Mouse (Mus musculus) forebrain, embryonic 16.5 days (tissue): ENCODE results near the gene Pfkl. TPM values are rescaled to one million over a fixed set of nuclear protein-coding genes. Genes with fewer than 3 reads are reported as not detected.
A peak's percentile ranks its signal among the peaks of the same experiment; 100 is the strongest.

Experiments
- ATAC-seq: fragments of 200-750 bp; cut with Nextera tagmentation; 2 replicates; pipeline ENCODE4 v1.8.0; 2017; ENCODE audit warnings: mild to moderate bottlenecking, moderate library complexity
- H3K27ac ChIP-seq: fragments of 300-500 bp; sonication (generic); 2 replicates; pipeline ENCODE4 v1.5.1; 2014; ENCODE audit warnings: low read length, control low read depth
- H3K27me3 ChIP-seq: fragments of 300-500 bp; sonication (generic); replicated peaks from 2 replicates; pipeline ENCODE4 v1.6.1; 2014; ENCODE audit warnings: low read length; ENCODE audit not compliant: control insufficient read depth, insufficient read depth
- H3K36me3 ChIP-seq: fragments of 300-500 bp; sonication (generic); 2 replicates; pipeline ENCODE4 v1.6.1; 2014; ENCODE audit not compliant: control insufficient read depth, insufficient read depth
- H3K4me1 ChIP-seq: fragments of 300-500 bp; sonication (generic); replicated peaks from 2 replicates; pipeline ENCODE4 v1.6.1; 2014; ENCODE audit warnings: low read length; ENCODE audit not compliant: control insufficient read depth, insufficient read depth
- H3K4me2 ChIP-seq: fragments of 300-500 bp; sonication (generic); 2 replicates; pipeline ENCODE4 v1.6.1; 2014; ENCODE audit warnings: mild to moderate bottlenecking, low read length, control low read depth
- H3K4me3 ChIP-seq: fragments of 300-500 bp; sonication (generic); replicated peaks from 2 replicates; pipeline ENCODE4 v1.5.1; 2014; ENCODE audit warnings: mild to moderate bottlenecking, low read length, control low read depth
- H3K9ac ChIP-seq: fragments of 300-500 bp; sonication (generic); replicated peaks from 2 replicates; pipeline ENCODE4 v1.6.1; 2014; ENCODE audit warnings: low read depth, low read length, control low read depth
- H3K9me3 ChIP-seq: fragments of 300-500 bp; sonication (generic); 2 replicates; pipeline ENCODE4 v1.6.1; 2016; ENCODE audit warnings: low read length; ENCODE audit not compliant: control insufficient read depth
- WGBS: fragments of 180-500 bp; shearing (Covaris S2); extraction: QIAGEN DNeasy Blood & Tissue Kit; methylation state at CpG from one replicate; pipeline ENCODE4 v1.1.7; 2014; 5-methylcytosine and 5-hydroxymethylcytosine counted together
- polyA plus RNA-seq: library from polyadenylated mRNA; unstranded; fragments of >200 nt; fragmentation: Nextera tagmentation; extraction: Ambion mirVana; gene quantifications from 2 replicates; pipeline ENCODE4 v1.2.1, GENCODE M21; 2015

Pfkl gene
- polyA plus RNA-seq, 1 experiment from 2014 or later: 117 TPM

DNA sequence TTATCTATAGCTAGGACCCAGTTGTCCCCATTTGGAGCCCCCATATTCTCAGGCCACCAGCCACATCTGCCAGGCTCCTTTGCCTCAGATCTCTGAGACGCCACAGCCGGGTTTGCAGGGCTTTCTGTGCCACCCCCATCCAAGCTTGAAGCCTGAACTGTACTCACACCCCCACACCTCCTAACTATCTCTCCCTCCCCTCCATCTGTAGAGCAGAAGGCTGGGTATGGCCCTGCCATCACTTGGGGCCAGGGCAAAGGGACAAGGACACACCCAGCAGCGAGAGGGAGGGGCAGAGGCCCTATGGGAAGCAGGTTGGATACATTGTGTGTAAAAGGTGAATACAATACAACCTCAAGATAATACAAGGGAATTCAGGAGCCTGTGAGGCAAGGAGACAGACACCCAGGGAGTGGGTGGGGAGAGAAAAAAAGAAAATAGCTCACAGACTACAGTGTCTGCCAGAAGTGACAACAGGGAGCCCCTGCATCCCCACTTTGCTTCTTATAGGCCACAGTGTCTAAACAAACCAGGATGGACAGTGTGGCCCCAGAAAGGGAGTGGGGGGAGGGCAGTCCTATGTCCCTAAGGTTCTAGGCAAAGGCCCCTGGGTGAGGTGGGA lies 5.3 kb downstream of the Pfkl start:
- ATAC-seq: no peak
- Histone ChIP-seq H3K4me1 (peaks cover 29% of the 10 kb centered on the region), H3K4me2 (no peak overlapping the region), H3K36me3 (peaks cover 12% of the 10 kb centered on the region), H3K27ac (no peak overlapping the region), H3K27me3 (no peaks in the 10 kb centered on the region), H3K9me3 (no peaks in the 10 kb centered on the region), H3K4me3 (no peak overlapping the region), H3K9ac (no peak overlapping the region)
- WGBS: 88% methylated on average over 3 of the region's 3 CpGs

DNA sequence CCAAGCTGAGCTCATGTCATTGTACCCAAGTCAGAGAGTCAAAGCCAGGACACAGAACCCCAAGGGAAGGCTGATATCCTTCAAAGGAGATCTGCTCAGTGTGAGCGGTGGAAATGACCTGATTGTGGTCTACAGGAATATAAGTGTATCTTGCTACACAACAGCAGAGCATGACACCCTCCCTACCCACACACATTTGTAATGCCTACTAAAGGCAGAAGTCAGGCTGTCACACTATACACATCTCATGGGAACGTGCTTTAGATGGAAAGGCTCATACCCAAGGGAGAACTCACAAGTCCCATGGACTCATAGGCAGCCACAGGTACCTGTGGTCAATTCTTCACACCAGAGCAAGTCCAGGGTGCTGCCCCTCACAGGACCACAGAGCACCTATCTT lies 7.6 kb downstream of the Pfkl start:
- no peaks in the 10 kb centered on the region for H3K9me3 ChIP-seq
- ATAC-seq: no peak

GRCm38 (mm10) chr10:78001796-78002195 lies 8.1 kb downstream of the Pfkl start:
- Histone ChIP-seq H3K27ac (no peak overlapping the region), H3K4me2 (no peak overlapping the region), H3K9ac (no peak overlapping the region), H3K9me3 (no peaks in the 10 kb centered on the region), H3K4me1 (peaks cover 6% of the 10 kb centered on the region), H3K27me3 (no peaks in the 10 kb centered on the region), H3K4me3 (no peak overlapping the region), H3K36me3 (peaks cover 17% of the 10 kb centered on the region)
- 84% methylated on average over 11 of the region's 11 CpGs for WGBS
- ATAC-seq: peak; percentile 19; the same call in 1 of the 2 replicates

More for the DNA sequence above, 7.6 kb downstream of the Pfkl start:
- Histone ChIP-seq H3K36me3 (peaks cover 17% of the 10 kb centered on the region), H3K9ac (no peak overlapping the region), H3K4me1 (peaks cover 11% of the 10 kb centered on the region), H3K4me3 (no peak overlapping the region), H3K4me2 (no peak overlapping the region), H3K27ac (no peak overlapping the region), H3K27me3 (no peaks in the 10 kb centered on the region)
- WGBS: 90% methylated on average over 2 of the region's 2 CpGs

GRCm38 (mm10) chr10:78000200-78000599 lies 9.7 kb downstream of the Pfkl start:
- H3K36me3 ChIP-seq: peaks cover 22% of the 10 kb centered on the region
- 95% methylated on average over 5 of the region's 5 CpGs for WGBS

DNA sequence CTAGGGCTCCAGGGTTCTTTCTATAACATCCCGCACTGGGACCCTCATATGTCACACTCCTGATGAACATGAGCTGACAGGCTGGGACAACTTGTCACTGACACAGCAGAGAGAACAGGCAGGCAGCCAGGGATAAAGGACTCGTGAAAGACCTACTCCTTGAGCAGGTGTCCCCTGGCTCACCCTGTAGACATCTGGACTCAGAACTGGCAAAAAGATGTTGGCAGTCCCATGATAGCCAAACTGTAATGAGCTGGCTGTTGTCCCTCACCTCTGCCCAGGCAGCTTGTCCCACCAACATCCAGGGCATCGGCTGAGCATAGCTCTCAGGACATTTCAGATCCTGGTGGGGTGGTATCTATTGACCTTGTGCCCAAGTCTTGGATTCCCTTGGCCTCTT lies 14.2 kb downstream of the Pfkl start:
- H3K4me3 ChIP-seq: no peak overlapping the region
- peaks cover 34% of the 10 kb centered on the region for H3K36me3 ChIP-seq
- H3K4me1 ChIP-seq: no peaks in the 10 kb centered on the region
- no peak overlapping the region for H3K9ac ChIP-seq
- no peak overlapping the region for H3K27ac ChIP-seq
- H3K27me3 ChIP-seq: no peaks in the 10 kb centered on the region
- 89% methylated on average over 3 of the region's 3 CpGs for WGBS
- ATAC-seq: no peak
- H3K4me2 ChIP-seq: no peak overlapping the region
- H3K9me3 ChIP-seq: no peaks in the 10 kb centered on the region

More at GRCm38 (mm10) chr10:78000200-78000599, 9.7 kb downstream of the Pfkl start:
- H3K4me2 ChIP-seq: no peak overlapping the region
- ATAC-seq: no peak
- H3K4me3 ChIP-seq: no peak overlapping the region
- H3K9me3 ChIP-seq: no peaks in the 10 kb centered on the region
- H3K9ac ChIP-seq: no peak overlapping the region
- no peaks in the 10 kb centered on the region for H3K4me1 ChIP-seq
- no peaks in the 10 kb centered on the region for H3K27me3 ChIP-seq
- no peak overlapping the region for H3K27ac ChIP-seq

- H3K36me3 ChIP-seq: peaks cover 10% of the 10 kb centered on the region
These were observed 24.1 kb downstream of the Pfkl start for GRCm38 (mm10) chr10:77985775-77986174.

GRCm38 (mm10) chr10:77984660-77985059 lies 25.2 kb downstream of the Pfkl start:
- WGBS: 0% methylated on average over 4 of the region's 4 CpGs
- Histone ChIP-seq H3K4me3 (no peak overlapping the region), H3K36me3 (peaks cover 8% of the 10 kb centered on the region; the same call in 1 of the 2 replicates), H3K9ac (no peak overlapping the region), H3K9me3 (no peaks in the 10 kb centered on the region), H3K27ac (no peak overlapping the region), H3K4me1 (no peaks in the 10 kb centered on the region), H3K27me3 (no peaks in the 10 kb centered on the region), H3K4me2 (no peak overlapping the region)
- peak; percentile 81 for ATAC-seq

More at GRCm38 (mm10) chr10:77985775-77986174, 24.1 kb downstream of the Pfkl start:
- H3K27me3 ChIP-seq: no peaks in the 10 kb centered on the region
- H3K4me3 ChIP-seq: no peak overlapping the region
- ATAC-seq: no peak
- no peaks in the 10 kb centered on the region for H3K9me3 ChIP-seq
- no peaks in the 10 kb centered on the region for H3K4me1 ChIP-seq
- H3K4me2 ChIP-seq: no peak overlapping the region
- H3K27ac ChIP-seq: no peak overlapping the region
- no peak overlapping the region for H3K9ac ChIP-seq
- 81% methylated on average over 5 of the region's 5 CpGs for WGBS

DNA sequence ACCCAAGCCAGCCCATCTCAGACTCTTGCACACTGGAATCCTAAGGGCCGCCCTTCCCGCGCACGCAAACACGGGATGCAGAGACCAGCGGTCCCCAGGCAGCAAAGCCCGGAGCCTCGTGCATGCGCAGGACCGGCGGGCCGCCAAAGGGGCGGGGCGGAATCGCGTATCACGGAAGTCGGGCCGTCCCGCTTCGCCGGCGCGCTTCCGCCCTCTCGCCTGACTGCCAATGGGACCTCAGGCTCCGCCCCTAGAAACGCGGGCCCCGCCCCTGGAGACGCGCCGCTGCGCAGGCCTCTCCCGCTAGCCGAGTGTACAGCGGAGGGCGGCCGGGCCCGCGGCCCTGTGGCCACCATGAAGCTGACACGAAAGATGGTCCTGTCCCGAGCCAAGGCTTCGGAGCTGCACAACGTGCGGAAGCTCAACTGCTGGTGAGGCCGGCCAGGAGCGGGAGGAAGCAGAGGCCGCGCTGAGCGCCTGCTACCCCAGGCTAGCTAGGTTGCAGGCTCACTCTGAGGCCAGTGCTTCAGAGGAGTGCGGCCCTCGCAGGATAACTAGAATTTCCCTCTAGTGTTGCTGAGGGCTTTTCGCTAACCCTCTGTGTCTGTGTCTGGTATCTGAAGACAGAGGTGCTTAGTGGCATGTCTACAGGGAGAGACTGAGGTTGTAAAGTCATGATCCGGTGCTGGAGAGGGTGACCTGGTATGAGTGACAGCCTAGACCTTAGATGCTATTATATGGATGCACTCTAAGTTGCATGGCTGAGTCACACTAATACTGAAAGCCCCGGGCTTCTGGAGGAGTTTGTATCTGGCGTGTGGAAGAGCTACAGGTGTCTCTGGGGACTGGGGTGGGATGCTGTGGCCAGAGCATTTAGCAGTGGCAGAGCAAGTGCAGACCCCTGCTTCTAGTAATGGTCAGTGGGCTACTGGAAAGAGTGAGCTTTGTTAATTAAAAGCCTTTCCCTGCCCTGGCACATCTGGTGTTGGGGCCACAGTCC lies 31.2 kb downstream of the Pfkl start, which contains the start of gene 1810043G02Rik:
1810043G02Rik (plus strand) TSS at position 174 of the 1,000 bp plus-strand sequence.
- H3K4me2 ChIP-seq: peak within 1 kb of the TSS; percentile 72
- H3K4me3 ChIP-seq: peak within 1 kb of the TSS; percentile 86
- peaks cover 9% of the 10 kb centered on the region for H3K4me1 ChIP-seq
- no peaks in the 10 kb centered on the region for H3K36me3 ChIP-seq
- ATAC-seq: peak; percentile 98
- WGBS: under 1% methylated on average over 57 of the region's 57 CpGs
- no peaks in the 10 kb centered on the region for H3K27me3 ChIP-seq
- H3K9ac ChIP-seq: peak within 1 kb of the TSS; percentile 83
- peak within 1 kb of the TSS; percentile 78 for H3K27ac ChIP-seq
- H3K9me3 ChIP-seq: no peaks in the 10 kb centered on the region

GRCm38 (mm10) chr10:77976458-77977150 lies 33.3 kb downstream of the Pfkl start:
- Histone ChIP-seq H3K4me1 (peaks cover 9% of the 10 kb centered on the region), H3K27ac (no peak overlapping the region), H3K4me2 (no peak overlapping the region), H3K4me3 (no peak overlapping the region), H3K27me3 (no peaks in the 10 kb centered on the region), H3K9ac (no peak overlapping the region), H3K9me3 (no peaks in the 10 kb centered on the region), H3K36me3 (no peaks in the 10 kb centered on the region)
- no peak for ATAC-seq
- WGBS: 71% methylated on average over 8 of the region's 8 CpGs
